In the genomic region with DNA sequence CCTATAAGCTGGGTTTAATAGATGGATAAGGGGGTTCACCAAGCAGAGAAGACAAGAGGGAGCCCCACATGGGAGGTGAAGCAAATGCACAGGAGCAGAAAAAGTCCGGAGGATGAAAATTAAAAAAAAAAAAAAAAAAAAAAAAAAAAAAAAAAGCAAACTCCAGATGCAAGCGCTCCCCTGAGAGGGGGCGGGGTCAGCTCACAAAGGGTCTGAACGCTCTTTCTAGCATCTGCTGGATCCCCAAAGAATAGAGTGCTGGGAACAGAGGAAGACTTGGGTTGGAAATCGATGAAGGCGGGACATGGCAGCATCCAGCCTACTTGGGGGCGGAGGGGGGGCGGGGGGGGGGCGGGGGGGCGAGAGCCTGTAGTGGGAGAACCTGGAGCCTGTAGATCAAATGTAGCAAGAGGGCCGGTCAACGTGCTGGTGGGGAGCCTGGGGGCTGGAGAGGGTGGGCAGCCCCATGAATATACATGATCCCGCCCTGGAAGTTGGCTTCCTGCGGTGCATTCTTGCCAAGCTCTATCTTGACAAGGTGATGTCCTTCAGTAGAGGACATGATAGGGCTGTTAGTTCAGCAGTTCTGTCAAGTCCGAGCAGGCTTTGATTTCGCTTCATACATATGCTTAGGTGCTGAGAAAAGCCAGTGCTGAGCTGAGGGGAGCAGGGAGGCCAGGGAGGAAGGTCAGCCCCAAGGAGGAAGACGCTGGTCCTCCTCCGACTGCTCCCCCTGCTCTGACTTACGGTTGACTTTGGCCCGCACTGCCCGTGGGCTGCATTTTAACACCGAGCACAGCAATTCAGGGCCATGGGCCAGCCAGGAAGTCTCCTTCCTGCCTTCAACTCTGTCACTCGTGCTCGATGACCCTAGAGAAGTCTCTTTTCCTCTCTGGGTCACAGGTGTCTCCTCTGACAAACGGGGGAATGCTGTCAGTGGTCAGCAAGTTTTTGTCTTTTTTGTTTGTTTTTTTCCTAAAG, we compare ENCODE assay signal across 10 mouse cellular contexts.
DNase-seq lines count a peak whose midpoint lies in the region; ATAC-seq lines count a peak whose summit lies in the region.
"Had no signal": no experiment of that assay in that cellular context is flagged by ENCODE, and none has a peak within 500 bp of the region (broad histone marks: within the 10 kb centered on the region; RNA-seq: fewer than 3 reads in every experiment).

No protein-coding gene starts in this region.

- H3K4me1 ChIP-seq in forebrain, embryonic 11.5 days (replicated peaks; ENCODE audit: control insufficient read depth, insufficient read depth, low read length), result peaks cover 7% of the 10 kb centered on the region
- peaks cover 4% of the 10 kb centered on the region for H3K4me1 ChIP-seq in forebrain, embryonic 16.5 days (replicated peaks; ENCODE audit: control insufficient read depth, insufficient read depth, low read length)
- H3K4me1 ChIP-seq in hindbrain, embryonic 11.5 days (replicated peaks; ENCODE audit: control insufficient read depth, insufficient read depth, low read length), result peaks cover 6% of the 10 kb centered on the region; the same call in 1 of the 2 replicates
- H3K4me1 ChIP-seq in limb, embryonic 13.5 days, result peaks cover 7% of the 10 kb centered on the region; the same call in 1 of the 2 replicates

- no peaks in the 10 kb centered on the region for H3K36me3 ChIP-seq in forebrain, embryonic 11.5 days (ENCODE audit: control insufficient read depth, insufficient read depth, low read length)
- H3K36me3 ChIP-seq in forebrain, embryonic 16.5 days (ENCODE audit: control insufficient read depth, insufficient read depth), result no peaks in the 10 kb centered on the region
- no peaks in the 10 kb centered on the region for H3K36me3 ChIP-seq in hindbrain, embryonic 11.5 days (ENCODE audit: control insufficient read depth, insufficient read depth, low read length)
- H3K36me3 ChIP-seq in limb, embryonic 13.5 days, result no peaks in the 10 kb centered on the region

- 13% methylated on average over 23 of the region's 25 CpGs for WGBS in forebrain, embryonic 11.5 days
- WGBS in forebrain, embryonic 16.5 days, result 15% methylated on average over 23 of the region's 25 CpGs
- WGBS in hindbrain, embryonic 11.5 days, result 11% methylated on average over 24 of the region's 25 CpGs
- WGBS in limb, embryonic 13.5 days, result 10% methylated on average over 23 of the region's 25 CpGs

- H3K27me3 ChIP-seq in forebrain, embryonic 11.5 days (ENCODE audit: control insufficient read depth, insufficient read depth, low read length), result no peaks in the 10 kb centered on the region; the same call in 1 of the 2 replicates
- no peaks in the 10 kb centered on the region; the same call in 1 of the 2 replicates for H3K27me3 ChIP-seq in forebrain, embryonic 16.5 days (replicated peaks; ENCODE audit: control insufficient read depth, insufficient read depth, low read length)
- peaks cover 2% of the 10 kb centered on the region for H3K27me3 ChIP-seq in hindbrain, embryonic 11.5 days (ENCODE audit: control insufficient read depth, insufficient read depth, low read length)
- H3K27me3 ChIP-seq in limb, embryonic 13.5 days, result peaks cover 38% of the 10 kb centered on the region

- peak; percentile 44; the same call in 1 of the 2 replicates for ATAC-seq in forebrain, embryonic 11.5 days (replicated peaks; ENCODE audit: low FRiP score)
- no peak for ATAC-seq in forebrain, embryonic 16.5 days
- ATAC-seq in hindbrain, embryonic 11.5 days (ENCODE audit: low FRiP score), result peak; percentile 40; the same call in 1 of the 2 replicates
- no peak for ATAC-seq in limb, embryonic 13.5 days (ENCODE audit: low FRiP score, low read depth)
- ATAC-seq in cerebellum, adult (ENCODE audit: insufficient number of reproducible peaks, low FRiP score, low TSS enrichment), result no peak
- no peak for ATAC-seq in megakaryocyte progenitor cell, adult 5-6 weeks (replicated peaks; ENCODE audit: poor library complexity)

- no peak overlapping the region for H3K9ac ChIP-seq in forebrain, embryonic 11.5 days (ENCODE audit: low read length)
- no peak overlapping the region for H3K9ac ChIP-seq in forebrain, embryonic 16.5 days (replicated peaks; ENCODE audit: low read depth, low read length)
- no peak overlapping the region for H3K9ac ChIP-seq in hindbrain, embryonic 11.5 days (ENCODE audit: low read depth, low read length)
- no peak overlapping the region for H3K9ac ChIP-seq in limb, embryonic 13.5 days

- 0 out of 2 replicates have a peak overlapping the region, but pooled peaks have one; percentile 21 for H3K4me2 ChIP-seq in forebrain, embryonic 11.5 days (ENCODE audit: low read depth, low read length, severe bottlenecking)
- no peak overlapping the region for H3K4me2 ChIP-seq in forebrain, embryonic 16.5 days (ENCODE audit: low read length)
- H3K4me2 ChIP-seq in hindbrain, embryonic 11.5 days (replicated peaks; ENCODE audit: low read depth, low read length), result peak overlapping the region; percentile 17; the same call in 1 of the 2 replicates
- H3K4me2 ChIP-seq in limb, embryonic 13.5 days (replicated peaks), result peak overlapping the region; percentile 27; the same call in 1 of the 2 replicates

- no peaks in the 10 kb centered on the region for H3K9me3 ChIP-seq in forebrain, embryonic 11.5 days (ENCODE audit: control insufficient read depth, low read length)
- no peaks in the 10 kb centered on the region for H3K9me3 ChIP-seq in forebrain, embryonic 16.5 days (ENCODE audit: control insufficient read depth, low read length)
- H3K9me3 ChIP-seq in hindbrain, embryonic 11.5 days (ENCODE audit: control insufficient read depth, low read length), result no peaks in the 10 kb centered on the region
- H3K9me3 ChIP-seq in limb, embryonic 13.5 days, result peaks cover 3% of the 10 kb centered on the region; the same call in 1 of the 2 replicates

- peak; percentile 59 for DNase-seq in forebrain, embryonic 11.5 days (ENCODE audit: low spot score)
- peak; percentile 72 for DNase-seq in embryo, embryonic 11 days
- DNase-seq in hindbrain, embryonic 11.5 days (ENCODE audit: low spot score), result peak; percentile 68
- no peak for DNase-seq in spleen, postnatal 36 days (ENCODE audit: low spot score in 2 of 2)

- no peak overlapping the region for H3K4me3 ChIP-seq in forebrain, embryonic 11.5 days (ENCODE audit: low read depth, low read length)
- no peak overlapping the region for H3K4me3 ChIP-seq in forebrain, embryonic 16.5 days (replicated peaks; ENCODE audit: low read length)
- no peak overlapping the region for H3K4me3 ChIP-seq in hindbrain, embryonic 11.5 days (ENCODE audit: low read depth, low read length)
- H3K4me3 ChIP-seq in limb, embryonic 13.5 days, result no peak overlapping the region
- H3K4me3 ChIP-seq: erythroblast, embryonic 14.5 days; myocyte had no signal

- H3K27ac ChIP-seq in forebrain, embryonic 11.5 days (ENCODE audit: low read depth, low read length), result no peak overlapping the region
- no peak overlapping the region for H3K27ac ChIP-seq in forebrain, embryonic 16.5 days (ENCODE audit: low read length)
- no peak overlapping the region for H3K27ac ChIP-seq in hindbrain, embryonic 11.5 days (ENCODE audit: low read depth, low read length)
- H3K27ac ChIP-seq in limb, embryonic 13.5 days, result no peak overlapping the region

Comparison
In these comparisons a context has a peak if more than half of its experiments do, and no peak if none do; other contexts are left out.
1. ATAC-seq: peak in forebrain, embryonic 11.5 days (single experiment) and hindbrain, embryonic 11.5 days (single experiment); none in forebrain, embryonic 16.5 days (single experiment), limb, embryonic 13.5 days (single experiment), cerebellum, adult (single experiment) and megakaryocyte progenitor cell, adult 5-6 weeks (single experiment).
2. DNase-seq: peak in forebrain, embryonic 11.5 days (single experiment), embryo, embryonic 11 days (single experiment) and hindbrain, embryonic 11.5 days (single experiment); none in spleen, postnatal 36 days (0 of 2).